Mouse (Mus musculus) MEL (cell line): ENCODE results near the gene Golga4. TPM values are rescaled to one million over a fixed set of nuclear protein-coding genes. Genes with fewer than 3 reads are reported as not detected.

Experiments
- DNase-seq: peaks from one replicate; pipeline ENCODE4 v3.0.0; 2011; ENCODE audit warnings: low read depth, low spot score
- H3K27ac ChIP-seq: 2 replicates; pipeline ENCODE4 v1.5.1; 2012; ENCODE audit warnings: low read depth, mild to moderate bottlenecking, control low read depth, low read length, moderate library complexity; ENCODE audit not compliant: control insufficient read depth
- H3K27me3 ChIP-seq, 2 experiments: fragments of 150-350 bp in 1 of 2; sonication (generic) in 1 of 2; 2 replicates each; pipeline ENCODE4 v1.6.1; 2012; ENCODE audit warnings: low read length in 2 of 2, mild to moderate bottlenecking in 2 of 2, improper control_type of control experiment in 1 of 2, moderate library complexity in 1 of 2; ENCODE audit not compliant: insufficient read depth in 2 of 2, control insufficient read depth in 1 of 2
- H3K36me3 ChIP-seq, 2 experiments: 2 replicates each; pipeline ENCODE4 v1.6.1; 2012 to 2014; ENCODE audit warnings: low read length in 2 of 2, improper control_type of control experiment in 1 of 2, inconsistent platforms in 1 of 2, mild to moderate bottlenecking in 1 of 2; ENCODE audit not compliant: insufficient read depth in 2 of 2, control insufficient read depth in 1 of 2
- H3K4me1 ChIP-seq, 2 experiments: fragments of 150-350 bp in 1 of 2; sonication (generic) in 1 of 2; 2 replicates each; pipeline ENCODE4 v1.6.1; 2012; ENCODE audit warnings: low read length in 2 of 2, improper control_type of control experiment in 1 of 2, mild to moderate bottlenecking in 1 of 2; ENCODE audit not compliant: insufficient read depth in 2 of 2, control insufficient read depth in 1 of 2
- H3K4me3 ChIP-seq, 2 experiments: fragments of 150-350 bp in 1 of 2; sonication (generic) in 1 of 2; 2 replicates each; pipeline ENCODE4 v1.5.1; 2012; ENCODE audit warnings: low read depth in 2 of 2, low read length in 2 of 2, mild to moderate bottlenecking in 2 of 2, moderate library complexity in 2 of 2, control low read depth in 1 of 2, improper control_type of control experiment in 1 of 2; ENCODE audit not compliant: control insufficient read depth in 1 of 2, insufficient read depth in 1 of 2
- H3K79me2 ChIP-seq: 2 replicates; pipeline ENCODE4 v1.6.1; 2012; ENCODE audit warnings: mild to moderate bottlenecking, low read length, moderate library complexity; ENCODE audit not compliant: control insufficient read depth, poor library complexity, insufficient read depth
- H3K9ac ChIP-seq: 2 replicates; pipeline ENCODE4 v1.6.1; 2012; ENCODE audit warnings: low read depth, mild to moderate bottlenecking, control low read depth, low read length, moderate library complexity; ENCODE audit not compliant: control insufficient read depth, poor library complexity, severe bottlenecking
- H3K9me3 ChIP-seq: fragments of 150-350 bp; sonication (generic); replicated peaks from 2 replicates; pipeline ENCODE4 v1.6.1; 2012; ENCODE audit warnings: mild to moderate bottlenecking, low read length, improper control_type of control experiment, moderate library complexity; ENCODE audit not compliant: insufficient read depth
- BHLHE40 ChIP-seq: IDR thresholded peaks from 2 replicates; pipeline ENCODE4 v1.6.1; 2012; ENCODE audit warnings: low read depth, mild to moderate bottlenecking, inconsistent platforms, low read length, improper control_type of control experiment, borderline replicate concordance
- CHD1 ChIP-seq: IDR thresholded peaks from 2 replicates; pipeline ENCODE4 v1.6.1; 2012; ENCODE audit warnings: low read depth, mild to moderate bottlenecking, inconsistent platforms, low read length, improper control_type of control experiment
- CHD2 ChIP-seq: IDR thresholded peaks from 2 replicates; pipeline ENCODE4 v1.6.1; 2011; ENCODE audit warnings: low read length, improper control_type of control experiment
- E2F4 ChIP-seq: IDR thresholded peaks from 2 replicates; pipeline ENCODE4 v1.6.1; 2011; ENCODE audit warnings: low read depth, low read length, improper control_type of control experiment, borderline replicate concordance
- ELF1 ChIP-seq: IDR thresholded peaks from 2 replicates; pipeline ENCODE4 v1.6.1; 2014; ENCODE audit warnings: low read depth, mild to moderate bottlenecking, inconsistent platforms, low read length, improper control_type of control experiment, moderate library complexity
- EP300 ChIP-seq, 2 experiments: IDR thresholded peaks; 2 replicates each; pipeline ENCODE4 v1.6.1; 2011; ENCODE audit warnings: improper control_type of control experiment in 2 of 2, low read length in 2 of 2, low read depth in 1 of 2, mild to moderate bottlenecking in 1 of 2
- ETS1 ChIP-seq: IDR thresholded peaks from 2 replicates; pipeline ENCODE4 v1.6.1; 2012; ENCODE audit warnings: low read depth, mild to moderate bottlenecking, inconsistent platforms, low read length, improper control_type of control experiment, moderate library complexity
- GABPA ChIP-seq: IDR thresholded peaks from 2 replicates; pipeline ENCODE4 v1.6.1; 2012; ENCODE audit warnings: low read depth, mild to moderate bottlenecking, inconsistent platforms, low read length, improper control_type of control experiment, moderate library complexity
- GATA1 ChIP-seq: IDR thresholded peaks from 2 replicates; pipeline ENCODE4 v1.6.1; 2011; ENCODE audit warnings: low read depth, low read length, improper control_type of control experiment
- HCFC1 ChIP-seq: IDR thresholded peaks from 2 replicates; pipeline ENCODE4 v1.6.1; 2012; ENCODE audit warnings: low read depth, mild to moderate bottlenecking, inconsistent platforms, low read length, improper control_type of control experiment, moderate library complexity
- JUND ChIP-seq: IDR thresholded peaks from 2 replicates; pipeline ENCODE4 v1.6.1; 2011; ENCODE audit warnings: low read depth, mild to moderate bottlenecking, improper control_type of control experiment, low read length
- KAT2A ChIP-seq: conservative IDR thresholded peaks from 2 replicates; pipeline ENCODE4 v1.6.1; 2012; ENCODE audit warnings: low read depth, low read length, improper control_type of control experiment, inconsistent platforms
- MAFK ChIP-seq: IDR thresholded peaks from 2 replicates; pipeline ENCODE4 v1.6.1; 2011; ENCODE audit warnings: low read depth, mild to moderate bottlenecking, low read length, improper control_type of control experiment, borderline replicate concordance
- MAX ChIP-seq: IDR thresholded peaks from 2 replicates; pipeline ENCODE4 v1.6.1; 2011; ENCODE audit warnings: low read length, improper control_type of control experiment
- MAZ ChIP-seq: IDR thresholded peaks from 2 replicates; pipeline ENCODE4 v1.6.1; 2012; ENCODE audit warnings: low read depth, mild to moderate bottlenecking, inconsistent platforms, low read length, improper control_type of control experiment
- MEF2A ChIP-seq: IDR thresholded peaks from 2 replicates; pipeline ENCODE4 v1.6.1; 2014; ENCODE audit warnings: low read depth, mild to moderate bottlenecking, inconsistent platforms, low read length, improper control_type of control experiment; ENCODE audit not compliant: poor library complexity, insufficient replicate concordance, severe bottlenecking; ENCODE audit errors: extremely low read depth
- MXI1 ChIP-seq: IDR thresholded peaks from 2 replicates; pipeline ENCODE4 v1.6.1; 2011; ENCODE audit warnings: mild to moderate bottlenecking, low read depth, low read length, improper control_type of control experiment
- MYB ChIP-seq: IDR thresholded peaks from 2 replicates; pipeline ENCODE4 v1.6.1; 2011; ENCODE audit warnings: mild to moderate bottlenecking, low read depth, low read length, improper control_type of control experiment
- MYC ChIP-seq: IDR thresholded peaks from 2 replicates; pipeline ENCODE4 v1.6.1; 2011; ENCODE audit warnings: low read depth, mild to moderate bottlenecking, low read length, improper control_type of control experiment, moderate library complexity
- NELFE ChIP-seq: IDR thresholded peaks from 2 replicates; pipeline ENCODE4 v1.6.1; 2011; ENCODE audit warnings: low read depth, low read length, improper control_type of control experiment
- NRF1 ChIP-seq: IDR thresholded peaks from 2 replicates; pipeline ENCODE4 v1.6.1; 2014; ENCODE audit warnings: low read depth, mild to moderate bottlenecking, inconsistent platforms, low read length, improper control_type of control experiment, moderate library complexity; ENCODE audit not compliant: poor library complexity, insufficient read depth, severe bottlenecking
- POLR2A ChIP-seq, 2 experiments: IDR thresholded peaks; 2 replicates each; pipeline ENCODE4 v1.6.1; 2011 to 2012; ENCODE audit warnings: low read length in 2 of 2, mild to moderate bottlenecking in 2 of 2, control low read depth in 1 of 2, improper control_type of control experiment in 1 of 2, low read depth in 1 of 2, moderate library complexity in 1 of 2; ENCODE audit not compliant: control insufficient read depth in 1 of 2, insufficient read depth in 1 of 2, poor library complexity in 1 of 2
- POLR2AphosphoS2 ChIP-seq: IDR thresholded peaks from 2 replicates; pipeline ENCODE4 v1.6.1; 2011; ENCODE audit warnings: low read length, improper control_type of control experiment
- POLR2AphosphoS5 ChIP-seq: IDR thresholded peaks from 2 replicates; pipeline ENCODE4 v1.6.1; 2012; ENCODE audit warnings: low read depth, borderline replicate concordance, mild to moderate bottlenecking, inconsistent platforms, low read length, moderate library complexity, mixed read lengths
- RAD21 ChIP-seq: IDR thresholded peaks from 2 replicates; pipeline ENCODE4 v1.6.1; 2011; ENCODE audit warnings: mild to moderate bottlenecking, low read depth, low read length, improper control_type of control experiment
- RCOR1 ChIP-seq: IDR thresholded peaks from 2 replicates; pipeline ENCODE4 v1.6.1; 2012; ENCODE audit warnings: low read depth, mild to moderate bottlenecking, inconsistent platforms, low read length, improper control_type of control experiment
- SIN3A ChIP-seq: IDR thresholded peaks from 2 replicates; pipeline ENCODE4 v1.6.1; 2012; ENCODE audit warnings: low read length, improper control_type of control experiment, inconsistent platforms
- SMC3 ChIP-seq: IDR thresholded peaks from 2 replicates; pipeline ENCODE4 v1.6.1; 2011; ENCODE audit warnings: low read depth, low read length, improper control_type of control experiment
- TAL1 ChIP-seq: IDR thresholded peaks from 2 replicates; pipeline ENCODE4 v1.6.1; 2012; ENCODE audit warnings: mild to moderate bottlenecking, inconsistent platforms, low read length, moderate library complexity, mixed read lengths
- TCF12 ChIP-seq: IDR thresholded peaks from 2 replicates; pipeline ENCODE4 v1.6.1; 2014; ENCODE audit warnings: low read depth, mild to moderate bottlenecking, inconsistent platforms, low read length, improper control_type of control experiment, moderate library complexity
- UBTF ChIP-seq: IDR thresholded peaks from 2 replicates; pipeline ENCODE4 v1.6.1; 2012; ENCODE audit warnings: low read depth, mild to moderate bottlenecking, inconsistent platforms, low read length, improper control_type of control experiment, moderate library complexity, borderline replicate concordance; ENCODE audit not compliant: insufficient read depth
- USF1 ChIP-seq: IDR thresholded peaks from 2 replicates; pipeline ENCODE4 v1.6.1; 2014; ENCODE audit warnings: low read depth, mild to moderate bottlenecking, inconsistent platforms, low read length, improper control_type of control experiment, moderate library complexity
- USF2 ChIP-seq, 2 experiments: IDR thresholded peaks; 2 replicates each; pipeline ENCODE4 v1.6.1; 2011 to 2012; ENCODE audit warnings: improper control_type of control experiment in 2 of 2, low read length in 2 of 2, borderline replicate concordance in 1 of 2, inconsistent platforms in 1 of 2, low read depth in 1 of 2, mild to moderate bottlenecking in 1 of 2; ENCODE audit not compliant: insufficient read depth in 1 of 2
- ZC3H11A ChIP-seq: IDR thresholded peaks from 2 replicates; pipeline ENCODE4 v1.6.1; 2012; ENCODE audit warnings: low read depth, mild to moderate bottlenecking, inconsistent platforms, low read length, improper control_type of control experiment
- ZKSCAN1 ChIP-seq: IDR thresholded peaks from 2 replicates; pipeline ENCODE4 v1.6.1; 2012; ENCODE audit warnings: low read depth, mild to moderate bottlenecking, inconsistent platforms, low read length, improper control_type of control experiment, moderate library complexity
- ZMIZ1 ChIP-seq: IDR thresholded peaks from 2 replicates; pipeline ENCODE4 v1.6.1; 2012; ENCODE audit warnings: low read depth, mild to moderate bottlenecking, inconsistent platforms, low read length, improper control_type of control experiment, moderate library complexity
- ZNF384 ChIP-seq: IDR thresholded peaks from 2 replicates; pipeline ENCODE4 v1.6.1; 2012; ENCODE audit warnings: low read depth, mild to moderate bottlenecking, inconsistent platforms, low read length, improper control_type of control experiment
- polyA plus RNA-seq, 2 experiments: library from polyadenylated mRNA; stranded (reverse) in 1 of 2; unstranded in 1 of 2; fragments of >175 nt in 1 of 2; fragments of >200 nt in 1 of 2; gene quantifications; 2 replicates each; pipeline versions ENCODE4 v1.2.1 to v1.2.4; 2012; ENCODE audit warnings: low replicate concordance in 2 of 2, low read depth in 1 of 2; ENCODE audit not compliant: insufficient read length in 2 of 2, insufficient read depth in 1 of 2, missing spikeins in 1 of 2
- total RNA-seq: library from RNA; depleted of rRNA; stranded (reverse); fragments of 300-350 nt; gene quantifications from 2 replicates; pipeline ENCODE4 v1.2.3, GENCODE M21; 2012; rRNA removed

Golga4 gene
- total RNA-seq (29.1 and 29.8 TPM in 2 replicates), polyA plus RNA-seq (100 to 1,000 TPM in 1 of 2 experiments, 10 to 100 TPM in 1; 38.9 to 465 TPM)

DNA sequence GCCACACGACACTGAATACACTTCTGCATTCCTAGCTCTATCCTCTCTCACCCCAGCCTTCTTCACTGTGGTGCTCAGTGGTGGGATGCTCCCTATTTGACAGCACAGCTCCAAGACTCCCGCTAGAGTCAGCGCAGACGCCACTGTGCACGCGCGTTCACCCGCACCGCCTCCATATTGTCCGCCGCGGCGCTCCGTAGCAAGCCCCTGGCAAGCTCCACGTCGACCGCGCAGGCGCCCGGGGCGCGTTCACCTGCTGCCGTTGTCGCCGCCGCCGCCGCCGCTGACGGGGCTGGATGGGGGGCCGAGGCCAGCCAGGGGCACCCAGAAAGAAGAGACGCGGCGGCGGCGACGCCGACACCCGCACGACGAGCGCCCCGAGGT, at the start of gene Golga4:
Gene Golga4 (plus strand): TSS at position 248 of the 384 bp plus-strand sequence.
- Histone ChIP-seq H3K4me3 (peak within 1 kb of the TSS; percentile 73 to 74), H3K27ac (0 out of 2 replicates have a peak within 1 kb of the TSS, but pooled peaks have one; percentile 13), H3K4me1 (peaks cover 3 to 11% of the 10 kb centered on the region in 2 experiments), H3K27me3 (no peaks in the 10 kb centered on the region; a peak in 1 of 4 replicates), H3K9me3 (no peaks in the 10 kb centered on the region), H3K9ac (peak within 1 kb of the TSS; percentile 91), H3K36me3 (peaks cover 0 to 6% of the 10 kb centered on the region in 2 experiments; a peak in 2 of 4 replicates), H3K79me2 (peaks cover 41% of the 10 kb centered on the region)
- DNase-seq = peak; percentile 88
- TF ChIP-seq GATA1 = no peak
- TF ChIP-seq MYB = no peak
- TF ChIP-seq EP300 (IDR thresholded peaks at IDR 0.05; ENCODE audit: low read depth in 1 of 2, low read length in 2 of 2) = no peak
- TF ChIP-seq MXI1 = peak; percentile 70; the same call in 1 of the 2 replicates
- no peak for TF ChIP-seq CHD2
- peak; percentile 45 to 55; a peak in 2 of 4 replicates for TF ChIP-seq POLR2A (IDR thresholded peaks at IDR 0.05; ENCODE audit: control insufficient read depth in 1 of 2, insufficient read depth in 1 of 2, low read depth in 1 of 2, low read length in 2 of 2, poor library complexity in 1 of 2)
- peak; percentile 69; the same call in 1 of the 2 replicates for TF ChIP-seq SIN3A
- TF ChIP-seq MYC = no peak
- no peak; the same call in 1 of the 2 replicates for TF ChIP-seq MAZ
- 0 out of 2 replicates have a peak, but pooled peaks have one; percentile 7 for TF ChIP-seq USF1
- no peak for TF ChIP-seq JUND
- TF ChIP-seq ZKSCAN1 = no peak
- TF ChIP-seq ZC3H11A = no peak
- TF ChIP-seq MAX = peak; percentile 45; the same call in 1 of the 2 replicates
- no peak for TF ChIP-seq POLR2AphosphoS2
- no peak for TF ChIP-seq RAD21
- peak; percentile 52 for TF ChIP-seq TCF12
- no peak; the same call in 1 of the 2 replicates for TF ChIP-seq KAT2A
- TF ChIP-seq MAFK = no peak
- TF ChIP-seq POLR2AphosphoS5 = no peak
- TF ChIP-seq HCFC1 = peak; percentile 87
- TF ChIP-seq BHLHE40 = no peak
- peak; percentile 81 for TF ChIP-seq NRF1
- no peak for TF ChIP-seq MEF2A
- TF ChIP-seq ELF1 = 0 out of 2 replicates have a peak, but pooled peaks have one; percentile 23
- TF ChIP-seq CHD1 = no peak
- no peak for TF ChIP-seq RCOR1
- TF ChIP-seq USF2 (IDR thresholded peaks at IDR 0.05; ENCODE audit: borderline replicate concordance in 1 of 2, insufficient read depth in 1 of 2, low read depth in 1 of 2, low read length in 2 of 2) = no peak
- no peak for TF ChIP-seq UBTF
- no peak for TF ChIP-seq ZNF384
- TF ChIP-seq NELFE = peak; percentile 67
- TF ChIP-seq E2F4 = no peak
- TF ChIP-seq ETS1 = no peak
- no peak for TF ChIP-seq TAL1
- no peak for TF ChIP-seq ZMIZ1
- TF ChIP-seq GABPA = no peak
- TF ChIP-seq SMC3 = no peak
